Mouse (Mus musculus) frontal cortex, postnatal 36 days (tissue): ENCODE measurements around the gene Mmaa.

Experiments used
- DNase-seq, 2 experiments: peaks; one replicate each; pipeline ENCODE4 v3.0.0; 2022; ENCODE audit warnings: low spot score in 2 of 2

Gene Mmaa

GRCm38 (mm10) chr8:79288250-79288649 lies 6.5 kb downstream of the Mmaa start:
- DNase-seq: no peak

- DNase-seq: no peak
Measured at GRCm38 (mm10) chr8:79286424-79286823, 8.3 kb downstream of the Mmaa start.

GRCm38 (mm10) chr8:79284626-79285025 lies 10.1 kb downstream of the Mmaa start:
- DNase-seq: no peak

- DNase-seq: no peak
Measured at GRCm38 (mm10) chr8:79281376-79281890, 13.3 kb downstream of the Mmaa start.

GRCm38 (mm10) chr8:79277264-79277870 lies 17.4 kb downstream of the Mmaa start:
- DNase-seq: no peak

- DNase-seq: no peak
Measured at GRCm38 (mm10) chr8:79274940-79275339, 19.8 kb downstream of the Mmaa start.

- no peak for DNase-seq
Measured at GRCm38 (mm10) chr8:79273776-79274175, 21.0 kb downstream of the Mmaa start.

- no peak for DNase-seq
Measured at GRCm38 (mm10) chr8:79272676-79273075, 22.1 kb downstream of the Mmaa start.

GRCm38 (mm10) chr8:79268921-79269320 lies 25.8 kb downstream of the Mmaa start:
- no peak for DNase-seq

GRCm38 (mm10) chr8:79261920-79262319 lies 32.8 kb downstream of the Mmaa start:
- no peak for DNase-seq

- no peak for DNase-seq
Measured at GRCm38 (mm10) chr8:79256076-79256705, 38.5 kb downstream of the Mmaa start.

GRCm38 (mm10) chr8:79253742-79254141 lies 41.0 kb downstream of the Mmaa start:
- no peak for DNase-seq

GRCm38 (mm10) chr8:79248470-79248869 lies 46.3 kb downstream of the Mmaa start, which contains the start of gene 1700011L22Rik:
TSS of gene 1700011L22Rik (minus strand) at chr8:79248570.
- no peak for DNase-seq

- no peak for DNase-seq
Measured at GRCm38 (mm10) chr8:79243422-79243821, 51.3 kb downstream of the Mmaa start.

GRCm38 (mm10) chr8:79239996-79240395 lies 54.7 kb downstream of the Mmaa start:
- no peak for DNase-seq

- DNase-seq: no peak
Measured at GRCm38 (mm10) chr8:79239320-79239719, 55.4 kb downstream of the Mmaa start.

- DNase-seq: no peak
Measured at GRCm38 (mm10) chr8:79229266-79229888, 65.4 kb downstream of the Mmaa start.

- no peak for DNase-seq
Measured at GRCm38 (mm10) chr8:79227916-79228315, 66.8 kb downstream of the Mmaa start.

- DNase-seq: no peak
Measured at GRCm38 (mm10) chr8:79227194-79227593, 67.5 kb downstream of the Mmaa start.

GRCm38 (mm10) chr8:79226046-79226445 lies 68.7 kb downstream of the Mmaa start:
- no peak for DNase-seq

GRCm38 (mm10) chr8:79225586-79225985 lies 69.2 kb downstream of the Mmaa start:
- DNase-seq: no peak

GRCm38 (mm10) chr8:79224363-79224762 lies 70.4 kb downstream of the Mmaa start:
- no peak for DNase-seq

- DNase-seq: no peak
Measured at GRCm38 (mm10) chr8:79222752-79223141, 72.0 kb downstream of the Mmaa start.
